Mouse (Mus musculus): ENCODE data around the gene Snx18. TPM values are rescaled to one million over a fixed set of nuclear protein-coding genes. Genes with fewer than 3 reads are reported as not detected.

Snx18 gene
- total RNA-seq, 1 experiment = 47.5 TPM

DNA sequence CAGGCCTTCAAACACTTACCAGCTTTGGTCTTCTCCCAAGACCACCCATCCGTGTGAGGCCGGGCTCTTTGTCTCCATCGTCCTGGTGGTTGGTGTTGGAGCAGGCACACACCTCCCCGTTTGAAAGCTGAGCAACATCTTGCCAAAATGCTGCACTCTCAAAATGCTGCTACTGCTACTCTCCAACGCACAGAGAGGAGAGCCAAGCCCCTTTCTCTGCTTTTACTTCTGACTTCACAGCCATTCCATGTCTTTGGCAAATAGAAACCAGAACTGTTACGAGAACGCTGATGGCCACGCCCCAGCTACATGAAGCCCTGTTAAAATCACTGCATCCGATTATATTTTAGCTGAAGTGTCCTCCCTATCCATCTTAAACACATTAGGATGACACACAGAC is 58.7 kb downstream of the Snx18 start:
- TF ChIP-seq HCFC1 (IDR thresholded peaks at IDR 0.05; ENCODE audit: borderline replicate concordance, insufficient read depth, low read length) (no peak), MAFK (IDR thresholded peaks at IDR 0.05; ENCODE audit: insufficient read depth, low read depth, low read length) (no peak), ZNF384 (IDR thresholded peaks at IDR 0.05; ENCODE audit: low read depth, low read length) (no peak), CHD2 (IDR thresholded peaks at IDR 0.05; ENCODE audit: low read depth, low read length) (no peak), ZC3H11A (IDR thresholded peaks at IDR 0.05; ENCODE audit: borderline replicate concordance, low read depth, low read length) (no peak)
- in situ Hi-C loops (cut with MboI; ENCODE audit: low sequenced_read_pairs in 2 of 2, unreplicated experiment in 2 of 2) = no loop called here
- Histone ChIP-seq H3K4me1 (ENCODE audit: control insufficient read depth in 2 of 2, insufficient read depth in 2 of 2, low read length in 2 of 2, poor library complexity in 1 of 2) (no peaks in the 10 kb centered on the region; a peak in 1 of 4 replicates), H3K9me3 (ENCODE audit: control insufficient read depth, insufficient read depth, low read depth, low read length) (no peaks in the 10 kb centered on the region; the same call in 1 of the 2 replicates), H3K4me3 (ENCODE audit: insufficient read depth in 1 of 2, low read depth in 1 of 2, low read length in 2 of 2, poor library complexity in 1 of 2, severe bottlenecking in 1 of 2) (no peak overlapping the region), H3K36me3 (ENCODE audit: control insufficient read depth, insufficient read depth, low read length, poor library complexity, severe bottlenecking) (no peaks in the 10 kb centered on the region), H3K27ac (ENCODE audit: insufficient read depth, low read depth, low read length, poor library complexity, severe bottlenecking) (no peak overlapping the region), H3K9ac (ENCODE audit: insufficient read depth, low read depth, low read length, poor library complexity, severe bottlenecking) (no peak overlapping the region)
- DNase-seq (ENCODE audit: low read depth, low spot score) = no peak

DNA sequence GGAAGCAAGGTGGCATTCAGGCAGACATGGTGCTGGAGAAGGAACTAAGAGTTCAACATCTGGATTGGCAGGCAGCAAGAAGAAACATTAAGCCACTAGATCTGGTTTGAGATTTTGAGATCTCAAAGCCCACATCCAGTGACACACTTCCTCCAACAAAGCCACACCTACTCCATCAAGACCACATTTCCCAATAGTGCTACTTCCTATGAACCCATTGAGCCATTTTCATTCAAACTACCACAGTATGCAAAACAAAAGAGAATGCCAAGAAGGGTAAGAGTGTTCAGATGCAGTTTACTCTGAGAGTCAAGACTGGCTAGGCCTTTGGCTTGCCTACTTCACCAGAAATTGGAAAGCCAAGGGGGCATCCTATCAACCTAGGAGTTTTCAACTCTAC is 61.8 kb downstream of the Snx18 start:
- no peak for DNase-seq (ENCODE audit: low read depth, low spot score)
- H3K4me1 ChIP-seq (ENCODE audit: control insufficient read depth in 2 of 2, insufficient read depth in 2 of 2, low read length in 2 of 2, poor library complexity in 1 of 2) = no peaks in the 10 kb centered on the region; a peak in 1 of 4 replicates
- H3K27ac ChIP-seq (ENCODE audit: insufficient read depth, low read depth, low read length, poor library complexity, severe bottlenecking) = no peak overlapping the region
- no peak for TF ChIP-seq ZC3H11A (IDR thresholded peaks at IDR 0.05; ENCODE audit: borderline replicate concordance, low read depth, low read length)
- TF ChIP-seq MAFK (IDR thresholded peaks at IDR 0.05; ENCODE audit: insufficient read depth, low read depth, low read length) = no peak
- no peak for TF ChIP-seq HCFC1 (IDR thresholded peaks at IDR 0.05; ENCODE audit: borderline replicate concordance, insufficient read depth, low read length)
- TF ChIP-seq CHD2 (IDR thresholded peaks at IDR 0.05; ENCODE audit: low read depth, low read length) = no peak
- no peak for TF ChIP-seq ZNF384 (IDR thresholded peaks at IDR 0.05; ENCODE audit: low read depth, low read length)
- no peaks in the 10 kb centered on the region for H3K36me3 ChIP-seq (ENCODE audit: control insufficient read depth, insufficient read depth, low read length, poor library complexity, severe bottlenecking)
- no peak overlapping the region for H3K9ac ChIP-seq (ENCODE audit: insufficient read depth, low read depth, low read length, poor library complexity, severe bottlenecking)
- in situ Hi-C loops (cut with MboI; ENCODE audit: low sequenced_read_pairs in 2 of 2, unreplicated experiment in 2 of 2) = no loop called here
- no peaks in the 10 kb centered on the region; the same call in 1 of the 2 replicates for H3K9me3 ChIP-seq (ENCODE audit: control insufficient read depth, insufficient read depth, low read depth, low read length)
- H3K4me3 ChIP-seq (ENCODE audit: insufficient read depth in 1 of 2, low read depth in 1 of 2, low read length in 2 of 2, poor library complexity in 1 of 2, severe bottlenecking in 1 of 2) = no peak overlapping the region

DNA sequence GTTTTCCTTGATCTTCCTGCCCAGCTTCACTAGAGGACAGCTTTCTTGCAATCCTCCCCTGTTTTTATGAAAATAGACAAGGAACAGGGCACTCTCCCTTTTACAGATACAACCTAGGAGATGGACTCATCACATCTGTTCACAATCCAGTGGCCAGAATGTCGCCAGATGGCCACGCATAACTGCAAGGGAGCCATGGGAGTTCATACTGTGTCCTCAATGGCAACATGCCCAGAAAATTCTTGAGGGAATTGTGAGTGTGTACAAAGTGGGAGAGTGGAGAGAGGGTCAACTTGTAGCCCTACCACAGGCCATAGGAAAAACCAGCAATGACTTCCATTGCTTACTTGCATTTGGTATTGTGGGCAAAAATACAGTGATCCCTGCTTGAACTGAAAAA is 63.1 kb downstream of the Snx18 start:
- no peaks in the 10 kb centered on the region for H3K9me3 ChIP-seq (ENCODE audit: control insufficient read depth, insufficient read depth, low read depth, low read length)
- H3K27ac ChIP-seq (ENCODE audit: insufficient read depth, low read depth, low read length, poor library complexity, severe bottlenecking) = no peak overlapping the region
- in situ Hi-C loops (cut with MboI; ENCODE audit: low sequenced_read_pairs in 2 of 2, unreplicated experiment in 2 of 2) = no loop called here
- DNase-seq (ENCODE audit: low read depth, low spot score) = no peak
- H3K36me3 ChIP-seq (ENCODE audit: control insufficient read depth, insufficient read depth, low read length, poor library complexity, severe bottlenecking) = no peaks in the 10 kb centered on the region
- no peak overlapping the region for H3K4me3 ChIP-seq (ENCODE audit: insufficient read depth in 1 of 2, low read depth in 1 of 2, low read length in 2 of 2, poor library complexity in 1 of 2, severe bottlenecking in 1 of 2)
- H3K4me1 ChIP-seq (ENCODE audit: control insufficient read depth in 2 of 2, insufficient read depth in 2 of 2, low read length in 2 of 2, poor library complexity in 1 of 2) = no peaks in the 10 kb centered on the region; a peak in 1 of 4 replicates
- no peak overlapping the region for H3K9ac ChIP-seq (ENCODE audit: insufficient read depth, low read depth, low read length, poor library complexity, severe bottlenecking)
- TF ChIP-seq MAFK (IDR thresholded peaks at IDR 0.05; ENCODE audit: insufficient read depth, low read depth, low read length) = no peak
- TF ChIP-seq CHD2 (IDR thresholded peaks at IDR 0.05; ENCODE audit: low read depth, low read length) = no peak
- no peak for TF ChIP-seq ZNF384 (IDR thresholded peaks at IDR 0.05; ENCODE audit: low read depth, low read length)
- TF ChIP-seq HCFC1 (IDR thresholded peaks at IDR 0.05; ENCODE audit: borderline replicate concordance, insufficient read depth, low read length) = no peak
- TF ChIP-seq ZC3H11A (IDR thresholded peaks at IDR 0.05; ENCODE audit: borderline replicate concordance, low read depth, low read length) = no peak

DNA sequence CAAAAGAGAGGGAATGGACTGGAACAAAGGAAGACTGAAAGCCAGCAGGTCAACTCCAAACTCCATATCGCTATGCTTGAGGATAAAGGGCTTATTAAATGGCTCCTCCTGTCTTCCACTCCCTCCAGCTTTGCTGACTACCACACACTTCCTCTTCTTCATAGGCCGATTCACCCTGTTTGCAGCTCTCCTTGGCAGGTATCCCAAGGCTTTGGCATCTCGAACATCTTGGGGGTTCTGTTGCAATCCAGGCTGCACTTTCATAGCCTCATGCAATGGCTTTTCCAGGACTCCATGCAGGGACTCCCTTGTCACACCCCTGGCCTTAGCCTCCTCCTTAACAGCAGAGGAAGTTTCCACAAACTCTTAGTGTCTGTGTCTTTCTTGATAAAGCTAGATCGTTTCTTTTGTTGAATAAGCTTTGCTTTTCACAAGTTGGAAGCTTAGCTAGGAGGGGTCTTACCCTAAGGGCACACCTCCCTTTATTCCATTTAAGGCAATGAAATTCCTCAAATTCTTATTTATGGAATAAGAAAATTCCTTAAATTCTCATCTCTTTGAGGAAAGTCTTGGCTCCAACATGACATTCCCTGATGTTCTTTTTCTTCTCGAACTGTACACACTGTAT is 64.6 kb downstream of the Snx18 start:
- DNase-seq (ENCODE audit: low read depth, low spot score) = no peak
- no peak overlapping the region for H3K4me3 ChIP-seq (ENCODE audit: insufficient read depth in 1 of 2, low read depth in 1 of 2, low read length in 2 of 2, poor library complexity in 1 of 2, severe bottlenecking in 1 of 2)
- no peaks in the 10 kb centered on the region for H3K36me3 ChIP-seq (ENCODE audit: control insufficient read depth, insufficient read depth, low read length, poor library complexity, severe bottlenecking)
- TF ChIP-seq HCFC1 (IDR thresholded peaks at IDR 0.05; ENCODE audit: borderline replicate concordance, insufficient read depth, low read length) (no peak), CHD2 (IDR thresholded peaks at IDR 0.05; ENCODE audit: low read depth, low read length) (no peak), MAFK (IDR thresholded peaks at IDR 0.05; ENCODE audit: insufficient read depth, low read depth, low read length) (no peak), ZNF384 (IDR thresholded peaks at IDR 0.05; ENCODE audit: low read depth, low read length) (no peak)
- H3K27ac ChIP-seq (ENCODE audit: insufficient read depth, low read depth, low read length, poor library complexity, severe bottlenecking) = no peak overlapping the region
- H3K4me1 ChIP-seq (ENCODE audit: control insufficient read depth in 2 of 2, insufficient read depth in 2 of 2, low read length in 2 of 2, poor library complexity in 1 of 2) = no peaks in the 10 kb centered on the region; a peak in 1 of 4 replicates
- in situ Hi-C loops (cut with MboI; ENCODE audit: low sequenced_read_pairs in 2 of 2, unreplicated experiment in 2 of 2) = no loop called here
- H3K9me3 ChIP-seq (ENCODE audit: control insufficient read depth, insufficient read depth, low read depth, low read length) = no peaks in the 10 kb centered on the region
- H3K9ac ChIP-seq (ENCODE audit: insufficient read depth, low read depth, low read length, poor library complexity, severe bottlenecking) = no peak overlapping the region

Data from ES-E14 (cell line).